Mouse (Mus musculus) lung, embryonic 14.5 days (tissue): ENCODE results near the gene Gm9817. TPM values are rescaled to one million over a fixed set of nuclear protein-coding genes. Genes with fewer than 3 reads are reported as not detected.

Experiments used
- ATAC-seq: fragments of 200-750 bp; cut with Nextera tagmentation; 2 replicates; pipeline ENCODE4 v1.8.0; 2017; ENCODE audit warnings: mild to moderate bottlenecking, moderate TSS enrichment, moderate library complexity; ENCODE audit not compliant: insufficient read depth
- DNase-seq: peaks from one replicate; pipeline ENCODE4 v3.0.0-alpha.2; 2015
- H3K27ac ChIP-seq: fragments of 300-500 bp; sonication (generic); 2 replicates; pipeline ENCODE4 v1.5.1; 2014; ENCODE audit warnings: low read depth, mild to moderate bottlenecking, moderate library complexity
- H3K27me3 ChIP-seq: fragments of 300-500 bp; sonication (generic); 2 replicates; pipeline ENCODE4 v1.6.1; 2014; ENCODE audit warnings: low read length, control low read depth; ENCODE audit not compliant: insufficient read depth
- H3K36me3 ChIP-seq: fragments of 300-500 bp; sonication (generic); 2 replicates; pipeline ENCODE4 v1.6.1; 2014; ENCODE audit warnings: control low read depth; ENCODE audit not compliant: insufficient read depth
- H3K4me1 ChIP-seq: fragments of 300-500 bp; sonication (generic); 2 replicates; pipeline ENCODE4 v1.6.1; 2014; ENCODE audit warnings: antibody characterized with exemption, control low read depth; ENCODE audit not compliant: insufficient read depth
- H3K4me2 ChIP-seq: fragments of 300-500 bp; sonication (generic); 2 replicates; pipeline ENCODE4 v1.6.1; 2014; ENCODE audit warnings: mild to moderate bottlenecking
- H3K4me3 ChIP-seq: fragments of 300-500 bp; sonication (generic); 2 replicates; pipeline ENCODE4 v1.5.1; 2014; ENCODE audit warnings: low read depth, low read length
- H3K9ac ChIP-seq: fragments of 300-500 bp; sonication (generic); 2 replicates; pipeline ENCODE4 v1.6.1; 2014
- H3K9me3 ChIP-seq: fragments of 300-500 bp; sonication (generic); 2 replicates; pipeline ENCODE4 v1.6.1; 2016; ENCODE audit warnings: low read depth, low read length, control low read depth
- CTCF ChIP-seq: IDR thresholded peaks from 2 replicates; pipeline ENCODE4 v1.5.1; 2016; ENCODE audit warnings: antibody characterized with exemption, low read depth
- WGBS: fragments of 180-500 bp; shearing (Covaris S2); extraction: QIAGEN DNeasy Blood & Tissue Kit; methylation state at CpG from one replicate; pipeline ENCODE4 v1.1.7; 2014; 5-methylcytosine and 5-hydroxymethylcytosine counted together
- polyA plus RNA-seq: library from polyadenylated mRNA; unstranded; fragments of >200 nt; fragmentation: Nextera tagmentation; extraction: Ambion mirVana; gene quantifications from 2 replicates; pipeline ENCODE4 v1.2.1, GENCODE M21; 2014

The Gm9817 gene
- polyA plus RNA-seq, 1 experiment from 2014 or later: not detected

DNA sequence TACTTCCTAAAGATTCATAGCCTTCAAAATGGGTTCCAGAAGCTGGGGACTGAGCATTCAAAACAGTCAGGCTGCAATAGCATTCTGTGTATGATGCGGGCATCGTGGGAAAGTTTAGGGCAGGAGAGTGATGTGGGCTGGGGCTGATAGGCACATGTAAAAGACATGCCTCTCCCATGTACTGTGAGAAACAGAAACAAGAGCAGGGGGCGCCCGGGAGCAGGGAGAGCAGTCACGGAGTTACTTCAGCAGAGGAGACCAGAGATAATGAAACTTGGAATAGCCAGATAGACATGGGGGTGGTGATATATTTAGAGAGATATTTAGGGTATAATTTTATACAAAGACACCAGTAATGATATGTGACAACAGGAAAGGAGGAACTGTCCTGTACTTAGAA is 39.9 kb downstream of the Gm9817 start:
- Histone ChIP-seq H3K27ac (no peak overlapping the region), H3K4me2 (no peak overlapping the region), H3K36me3 (no peaks in the 10 kb centered on the region), H3K27me3 (no peaks in the 10 kb centered on the region), H3K9ac (no peak overlapping the region), H3K9me3 (no peaks in the 10 kb centered on the region), H3K4me3 (no peak overlapping the region), H3K4me1 (no peaks in the 10 kb centered on the region)
- TF ChIP-seq CTCF: no peak; the same call in 1 of the 2 replicates
- DNase-seq (no peak), ATAC-seq (no peak)
- 79% methylated on average over 5 of the region's 5 CpGs for WGBS

DNA sequence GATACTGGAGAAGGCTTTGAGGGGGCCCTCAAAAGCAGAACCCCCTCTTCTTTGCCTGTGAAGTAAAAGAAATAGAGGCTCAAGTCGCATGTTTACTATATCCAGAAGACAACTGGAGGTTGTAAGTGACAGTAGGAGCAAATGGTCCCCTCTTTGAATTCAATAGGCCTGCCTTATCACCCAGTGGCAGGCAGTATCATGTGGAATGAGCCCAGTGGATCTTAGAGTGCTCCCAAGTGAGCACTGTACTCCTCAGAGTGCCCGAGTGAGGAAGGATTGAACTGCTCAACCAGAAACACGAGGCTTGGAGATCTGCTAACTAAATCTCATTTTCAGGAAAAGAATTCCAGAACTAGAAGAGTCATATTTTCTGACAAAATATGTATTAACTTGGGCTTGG is 40.3 kb downstream of the Gm9817 start:
- H3K4me2 ChIP-seq: no peak overlapping the region
- no peaks in the 10 kb centered on the region for H3K9me3 ChIP-seq
- DNase-seq: no peak
- no peak overlapping the region for H3K27ac ChIP-seq
- no peak for TF ChIP-seq CTCF
- H3K9ac ChIP-seq: no peak overlapping the region
- no peaks in the 10 kb centered on the region for H3K4me1 ChIP-seq
- no peak overlapping the region for H3K4me3 ChIP-seq
- no peak for ATAC-seq
- no peaks in the 10 kb centered on the region for H3K27me3 ChIP-seq
- H3K36me3 ChIP-seq: no peaks in the 10 kb centered on the region
- WGBS: 64% methylated on average over 3 of the region's 3 CpGs

Other genes with a start within 250 kb of the Gm9817 start
- gene Dtnbp1, start 76.5 kb upstream of the Gm9817 start, polyA plus RNA-seq: 73.3 and 75.8 TPM in 2 replicates